Mouse (Mus musculus) olfactory bulb, adult 2 months (tissue): Measurements from ENCODE around the gene Hipk2.

Experiments used
- CTCF ChIP-seq: fragments of 200-500 bp; IDR thresholded peaks from 2 replicates; pipeline ENCODE4 v1.5.1; 2012; ENCODE audit warnings: low read depth, mild to moderate bottlenecking, low read length, moderate library complexity; ENCODE audit not compliant: insufficient read depth
- POLR2A ChIP-seq: fragments of 200-500 bp; IDR thresholded peaks from 2 replicates; pipeline ENCODE4 v1.6.1; 2012; ENCODE audit warnings: mild to moderate bottlenecking, low read depth, low read length, moderate library complexity; ENCODE audit not compliant: insufficient read depth

- TF ChIP-seq POLR2A (no peak), CTCF (no peak)
Measured at GRCm38 (mm10) chr6:38871051-38871450, 4.9 kb downstream of the Hipk2 start.
